Mouse (Mus musculus) midbrain, embryonic 11.5 days (tissue): ENCODE measurements around the gene Vax2. TPM values are rescaled to one million over a fixed set of nuclear protein-coding genes. Genes with fewer than 3 reads are reported as not detected.

Experiments
- ATAC-seq: fragments of 200-750 bp; cut with Nextera tagmentation; 2 replicates; pipeline ENCODE4 v1.8.0; 2017; ENCODE audit warnings: moderate TSS enrichment, moderate library complexity; ENCODE audit not compliant: low FRiP score
- DNase-seq: peaks from one replicate; pipeline ENCODE4 v3.0.0; 2015; ENCODE audit warnings: low spot score; ENCODE audit errors: missing footprints
- H3K27ac ChIP-seq: fragments of 300-500 bp; sonication (generic); 2 replicates; pipeline ENCODE4 v1.5.1; 2014; ENCODE audit warnings: low read depth, low read length
- H3K27me3 ChIP-seq: fragments of 300-500 bp; sonication (generic); 2 replicates; pipeline ENCODE4 v1.6.1; 2014; ENCODE audit warnings: mild to moderate bottlenecking, low read length, moderate library complexity, mixed read lengths; ENCODE audit not compliant: control insufficient read depth, insufficient read depth
- H3K36me3 ChIP-seq: fragments of 300-500 bp; sonication (generic); 2 replicates; pipeline ENCODE4 v1.6.1; 2014; ENCODE audit warnings: mild to moderate bottlenecking, low read length, moderate library complexity, mixed read lengths; ENCODE audit not compliant: control insufficient read depth, insufficient read depth
- H3K4me1 ChIP-seq: fragments of 300-500 bp; sonication (generic); 2 replicates; pipeline ENCODE4 v1.6.1; 2014; ENCODE audit warnings: low read length; ENCODE audit not compliant: control insufficient read depth, insufficient read depth
- H3K4me2 ChIP-seq: fragments of 300-500 bp; sonication (generic); 2 replicates; pipeline ENCODE4 v1.6.1; 2014; ENCODE audit warnings: mild to moderate bottlenecking, moderate library complexity
- H3K4me3 ChIP-seq: fragments of 300-500 bp; sonication (generic); 2 replicates; pipeline ENCODE4 v1.5.1; 2014; ENCODE audit warnings: low read depth, low read length
- H3K9ac ChIP-seq: fragments of 300-500 bp; sonication (generic); 2 replicates; pipeline ENCODE4 v1.6.1; 2014; ENCODE audit warnings: low read length
- H3K9me3 ChIP-seq: fragments of 300-500 bp; sonication (generic); 2 replicates; pipeline ENCODE4 v1.6.1; 2016; ENCODE audit warnings: low read length; ENCODE audit not compliant: control insufficient read depth
- WGBS: fragments of 180-500 bp; shearing (Covaris S2); extraction: QIAGEN DNeasy Blood & Tissue Kit; methylation state at CpG from one replicate; pipeline ENCODE4 v1.1.7; 2014; 5-methylcytosine and 5-hydroxymethylcytosine counted together
- polyA plus RNA-seq: library from polyadenylated mRNA; unstranded; fragments of >200 nt; fragmentation: Nextera tagmentation; extraction: Ambion mirVana; gene quantifications from 2 replicates; pipeline ENCODE4 v1.2.1, GENCODE M21; 2014

Vax2 gene
- 0.25 and 0.26 TPM in 2 replicates for polyA plus RNA-seq

GRCm38 (mm10) chr6:83711067-83711675 is at the start of gene Vax2:
Gene Vax2 (plus strand): TSS chr6:83711264.
- peaks cover 18% of the 10 kb centered on the region for H3K4me1 ChIP-seq
- peak within 1 kb of the TSS; percentile 24; the same call in 1 of the 2 replicates for H3K9ac ChIP-seq
- H3K27ac ChIP-seq = no peak within 1 kb of the TSS
- DNase-seq (peak; percentile 98), ATAC-seq (peak; percentile 91)
- no peaks in the 10 kb centered on the region for H3K9me3 ChIP-seq
- peak within 1 kb of the TSS; percentile 43 for H3K4me3 ChIP-seq
- no peaks in the 10 kb centered on the region for H3K36me3 ChIP-seq
- peaks cover 99% of the 10 kb centered on the region for H3K27me3 ChIP-seq
- under 1% methylated on average over 46 of the region's 46 CpGs for WGBS
- peak within 1 kb of the TSS; percentile 82 for H3K4me2 ChIP-seq

- H3K4me3 ChIP-seq = no peak overlapping the region
- DNase-seq = no peak
- no peak overlapping the region for H3K4me2 ChIP-seq
- H3K9ac ChIP-seq = no peak overlapping the region
- ATAC-seq = no peak
- no peak overlapping the region for H3K27ac ChIP-seq
- WGBS = 93% methylated on average over 2 of the region's 2 CpGs
- no peaks in the 10 kb centered on the region for H3K36me3 ChIP-seq
- H3K27me3 ChIP-seq = no peaks in the 10 kb centered on the region
- H3K9me3 ChIP-seq = no peaks in the 10 kb centered on the region
- H3K4me1 ChIP-seq = no peaks in the 10 kb centered on the region
Measured at GRCm38 (mm10) chr6:83665009-83665408, 46.1 kb upstream of the Vax2 start.

- no peaks in the 10 kb centered on the region for H3K36me3 ChIP-seq
- no peaks in the 10 kb centered on the region for H3K9me3 ChIP-seq
- WGBS = 6% methylated on average over 4 of the region's 4 CpGs
- no peaks in the 10 kb centered on the region for H3K4me1 ChIP-seq
- peak; percentile 97 for DNase-seq
- H3K27me3 ChIP-seq = no peaks in the 10 kb centered on the region
- H3K9ac ChIP-seq = no peak overlapping the region
- no peak overlapping the region for H3K4me2 ChIP-seq
- H3K4me3 ChIP-seq = no peak overlapping the region
- no peak overlapping the region for H3K27ac ChIP-seq
- no peak for ATAC-seq
Measured at GRCm38 (mm10) chr6:83673395-83673794, 37.7 kb upstream of the Vax2 start.

GRCm38 (mm10) chr6:83677757-83678156 is 33.3 kb upstream of the Vax2 start, which contains the start of gene Cd207:
Gene Cd207 (minus strand): TSS chr6:83677857.
- DNase-seq (no peak), ATAC-seq (no peak)
- H3K4me3 ChIP-seq = no peak within 1 kb of the TSS
- H3K36me3 ChIP-seq = no peaks in the 10 kb centered on the region
- 77% methylated on average over 4 of the region's 4 CpGs for WGBS
- no peak within 1 kb of the TSS for H3K27ac ChIP-seq
- H3K27me3 ChIP-seq = no peaks in the 10 kb centered on the region
- no peak within 1 kb of the TSS for H3K4me2 ChIP-seq
- H3K9ac ChIP-seq = no peak within 1 kb of the TSS
- H3K9me3 ChIP-seq = no peaks in the 10 kb centered on the region
- H3K4me1 ChIP-seq = no peaks in the 10 kb centered on the region

DNA sequence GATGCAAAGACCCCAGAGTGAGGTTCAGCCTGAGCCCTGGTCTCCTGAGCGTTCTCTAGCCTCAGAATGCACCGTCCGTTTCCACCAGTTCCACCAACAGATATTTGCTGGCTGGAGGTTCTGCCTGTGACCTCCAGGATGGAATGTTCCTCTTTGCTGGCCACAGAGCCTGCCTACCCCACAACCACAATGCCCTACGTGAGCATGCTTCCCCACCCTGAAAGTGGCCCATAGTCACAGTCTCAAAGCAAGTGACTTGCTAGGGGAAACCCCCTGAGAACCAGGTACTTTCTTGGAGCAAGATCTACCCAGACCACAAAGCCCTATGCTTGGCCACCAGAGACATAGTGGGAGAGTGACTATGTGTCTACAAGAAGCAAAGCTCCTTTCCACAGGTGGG is 21.7 kb upstream of the Vax2 start:
- H3K9ac ChIP-seq = no peak overlapping the region
- WGBS = 84% methylated on average over 4 of the region's 4 CpGs
- H3K27ac ChIP-seq = no peak overlapping the region
- no peaks in the 10 kb centered on the region for H3K36me3 ChIP-seq
- DNase-seq (peak; percentile 76), ATAC-seq (no peak)
- H3K9me3 ChIP-seq = no peaks in the 10 kb centered on the region
- H3K4me2 ChIP-seq = no peak overlapping the region
- peaks cover 32% of the 10 kb centered on the region for H3K27me3 ChIP-seq
- H3K4me1 ChIP-seq = no peaks in the 10 kb centered on the region
- no peak overlapping the region for H3K4me3 ChIP-seq

DNA sequence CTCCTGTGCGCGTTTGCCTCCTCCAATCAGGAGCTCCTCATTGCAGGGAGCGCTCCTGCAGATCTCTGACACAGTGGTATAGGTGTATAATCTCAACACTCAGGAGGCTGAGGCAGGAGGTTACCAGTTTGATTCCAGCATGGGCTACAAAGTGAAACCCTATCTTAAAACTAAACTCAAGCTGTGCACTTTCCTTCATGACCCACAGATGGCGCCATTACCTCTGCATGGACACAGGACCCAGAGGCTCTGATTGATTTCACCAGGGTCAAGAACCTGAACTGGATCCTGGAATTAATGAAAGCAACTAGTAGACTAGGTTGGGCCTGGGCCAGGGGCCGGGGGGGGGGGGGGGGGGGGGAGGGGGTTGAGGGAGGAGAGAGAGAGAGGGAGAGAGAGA is 20.8 kb upstream of the Vax2 start:
- Histone ChIP-seq H3K4me1 (no peaks in the 10 kb centered on the region), H3K4me2 (no peak overlapping the region), H3K9ac (no peak overlapping the region), H3K27me3 (peaks cover 41% of the 10 kb centered on the region), H3K36me3 (no peaks in the 10 kb centered on the region), H3K9me3 (no peaks in the 10 kb centered on the region), H3K4me3 (no peak overlapping the region), H3K27ac (no peak overlapping the region)
- ATAC-seq (0 out of 2 replicates have a peak, but pooled peaks have one; percentile 40), DNase-seq (peak; percentile 88)
- 22% methylated on average over 4 of the region's 5 CpGs for WGBS

DNA sequence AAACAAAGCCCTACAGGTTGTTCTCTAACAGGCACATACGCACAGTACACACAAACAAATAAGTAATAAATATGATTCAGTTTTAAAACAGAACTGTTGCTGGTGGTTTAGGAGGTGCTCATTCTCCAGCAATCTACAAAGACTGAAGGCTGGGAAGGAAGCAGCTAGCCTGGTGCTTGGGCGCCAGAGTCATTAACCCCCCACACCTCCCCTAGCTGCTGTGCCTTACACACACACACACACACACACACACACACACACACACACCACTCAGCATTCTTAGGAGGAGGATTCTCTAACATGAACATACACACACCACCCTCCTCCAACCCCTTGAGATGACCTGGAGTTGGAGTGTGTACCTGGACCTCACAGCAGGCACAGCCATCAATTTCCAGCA is 20.1 kb upstream of the Vax2 start:
- Histone ChIP-seq H3K27ac (no peak overlapping the region), H3K9ac (no peak overlapping the region), H3K4me1 (no peaks in the 10 kb centered on the region), H3K9me3 (no peaks in the 10 kb centered on the region), H3K4me3 (no peak overlapping the region), H3K36me3 (no peaks in the 10 kb centered on the region), H3K27me3 (peaks cover 48% of the 10 kb centered on the region), H3K4me2 (no peak overlapping the region)
- ATAC-seq (no peak), DNase-seq (peak; percentile 78)
- 54% methylated on average over 2 of the region's 2 CpGs for WGBS

- H3K27ac ChIP-seq = no peak overlapping the region
- H3K27me3 ChIP-seq = peaks cover 68% of the 10 kb centered on the region
- no peaks in the 10 kb centered on the region for H3K36me3 ChIP-seq
- DNase-seq (no peak), ATAC-seq (no peak)
- 3% methylated on average over 12 of the region's 12 CpGs for WGBS
- H3K9me3 ChIP-seq = no peaks in the 10 kb centered on the region
- H3K9ac ChIP-seq = no peak overlapping the region
- no peaks in the 10 kb centered on the region for H3K4me1 ChIP-seq
- no peak overlapping the region for H3K4me3 ChIP-seq
- H3K4me2 ChIP-seq = no peak overlapping the region
Measured at GRCm38 (mm10) chr6:83692962-83693361, 18.1 kb upstream of the Vax2 start.

DNA sequence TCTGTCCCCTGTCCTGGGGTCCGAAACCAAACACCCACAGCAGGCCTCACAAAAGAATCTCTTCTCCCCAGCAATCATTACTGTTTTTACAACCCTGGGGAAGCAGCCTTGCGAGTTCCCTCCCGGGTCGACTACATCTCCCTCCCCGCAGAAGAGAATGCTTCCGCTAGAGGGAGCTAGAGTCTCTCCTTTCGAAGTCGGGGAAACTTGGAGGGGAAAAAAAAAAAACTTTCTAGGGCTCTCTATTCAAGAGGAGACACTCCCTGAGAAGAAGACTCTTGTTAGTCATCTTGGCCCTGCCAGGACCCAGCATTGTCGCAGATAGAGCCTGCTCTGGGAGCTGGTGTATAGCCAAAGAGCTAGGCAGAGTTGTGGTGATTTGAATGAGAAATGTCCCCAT is 17.2 kb upstream of the Vax2 start:
- no peaks in the 10 kb centered on the region for H3K9me3 ChIP-seq
- H3K36me3 ChIP-seq = no peaks in the 10 kb centered on the region
- no peak overlapping the region for H3K4me2 ChIP-seq
- H3K4me3 ChIP-seq = no peak overlapping the region
- under 1% methylated on average over 9 of the region's 9 CpGs for WGBS
- H3K27me3 ChIP-seq = peaks cover 77% of the 10 kb centered on the region
- no peaks in the 10 kb centered on the region for H3K4me1 ChIP-seq
- no peak overlapping the region for H3K27ac ChIP-seq
- H3K9ac ChIP-seq = no peak overlapping the region
- 0 out of 2 replicates have a peak, but pooled peaks have one; percentile 33 for ATAC-seq
- DNase-seq = peak; percentile 95
